Mouse (Mus musculus) neural tube, embryonic 15.5 days (tissue): ENCODE measurements around the gene H2-D1. TPM values are rescaled to one million over a fixed set of nuclear protein-coding genes. Genes with fewer than 3 reads are reported as not detected.
"Not testable (repeated sequence)": the region's sequence is repeated elsewhere in the genome, so short reads cannot be mapped to it uniquely, and the experiment has no call there.

Source experiments
- ATAC-seq: fragments of 200-750 bp; cut with Nextera tagmentation; 2 replicates; pipeline ENCODE4 v1.8.0; 2017; ENCODE audit warnings: mild to moderate bottlenecking, moderate TSS enrichment, moderate library complexity; ENCODE audit not compliant: low FRiP score
- H3K27ac ChIP-seq: fragments of 300-500 bp; sonication (generic); replicated peaks from 2 replicates; pipeline ENCODE4 v1.5.1; 2015; ENCODE audit warnings: mild to moderate bottlenecking, inconsistent platforms
- H3K27me3 ChIP-seq: fragments of 300-500 bp; sonication (generic); replicated peaks from 2 replicates; pipeline ENCODE4 v1.6.1; 2015; ENCODE audit warnings: inconsistent platforms
- H3K36me3 ChIP-seq: fragments of 300-500 bp; sonication (generic); 2 replicates; pipeline ENCODE4 v1.6.1; 2015; ENCODE audit warnings: inconsistent platforms
- H3K4me1 ChIP-seq: fragments of 300-500 bp; sonication (generic); 2 replicates; pipeline ENCODE4 v1.6.1; 2015; ENCODE audit warnings: inconsistent platforms
- H3K4me2 ChIP-seq: fragments of 300-500 bp; sonication (generic); 2 replicates; pipeline ENCODE4 v1.6.1; 2015; ENCODE audit warnings: inconsistent platforms, mild to moderate bottlenecking, moderate library complexity
- H3K4me3 ChIP-seq: fragments of 300-500 bp; sonication (generic); replicated peaks from 2 replicates; pipeline ENCODE4 v1.5.1; 2015; ENCODE audit warnings: mild to moderate bottlenecking, inconsistent platforms
- H3K9ac ChIP-seq: fragments of 300-500 bp; sonication (generic); replicated peaks from 2 replicates; pipeline ENCODE4 v1.6.1; 2015; ENCODE audit warnings: mild to moderate bottlenecking, inconsistent platforms
- H3K9me3 ChIP-seq: fragments of 300-500 bp; sonication (generic); replicated peaks from 2 replicates; pipeline ENCODE4 v1.6.1; 2016; ENCODE audit warnings: inconsistent platforms
- WGBS: fragments of 180-500 bp; shearing (Covaris S2); methylation state at CpG from one replicate; pipeline ENCODE4 v1.1.7; 2015; ENCODE audit warnings: mixed read lengths; 5-methylcytosine and 5-hydroxymethylcytosine counted together
- microRNA-seq: library from miRNA; unstranded; fragments of <30 nt; microRNA quantifications from one replicate; pipeline ENCODE4, GENCODE M21; 2017
- polyA plus RNA-seq: library from polyadenylated mRNA; unstranded; fragments of >200 nt; fragmentation: Nextera tagmentation; extraction: Ambion mirVana; gene quantifications from 2 replicates; pipeline ENCODE4 v1.2.1, GENCODE M21; 2015

Gene H2-D1
- polyA plus RNA-seq, 1 experiment from 2014 or later, result 143 TPM

DNA sequence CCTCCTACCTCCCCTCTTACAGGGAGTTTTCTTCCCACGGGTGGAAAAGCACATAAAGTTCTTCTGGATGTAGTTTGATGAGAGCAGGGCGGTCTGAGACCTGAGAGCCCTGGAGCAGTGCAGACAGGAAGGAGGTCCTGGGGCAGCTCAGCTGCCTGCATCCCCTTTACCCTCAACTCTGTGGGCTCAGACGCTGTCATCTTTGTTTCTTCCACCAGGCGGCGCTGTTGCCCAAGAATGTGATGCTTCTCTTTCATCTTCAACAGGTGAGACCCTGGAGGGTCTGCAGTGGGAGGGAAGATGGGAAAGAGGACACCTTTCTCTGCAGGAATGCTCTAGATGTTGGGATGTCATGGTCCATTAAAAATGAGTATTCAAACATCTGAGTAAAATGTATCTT lies 33.3 kb downstream of the H2-D1 start:
- not testable (repeated sequence) for H3K27me3 ChIP-seq, H3K4me3 ChIP-seq, H3K9ac ChIP-seq, ATAC-seq, H3K9me3 ChIP-seq, H3K4me2 ChIP-seq, H3K36me3 ChIP-seq, H3K4me1 ChIP-seq, H3K27ac ChIP-seq
- 6% methylated on average over 5 of the region's 5 CpGs for WGBS

DNA sequence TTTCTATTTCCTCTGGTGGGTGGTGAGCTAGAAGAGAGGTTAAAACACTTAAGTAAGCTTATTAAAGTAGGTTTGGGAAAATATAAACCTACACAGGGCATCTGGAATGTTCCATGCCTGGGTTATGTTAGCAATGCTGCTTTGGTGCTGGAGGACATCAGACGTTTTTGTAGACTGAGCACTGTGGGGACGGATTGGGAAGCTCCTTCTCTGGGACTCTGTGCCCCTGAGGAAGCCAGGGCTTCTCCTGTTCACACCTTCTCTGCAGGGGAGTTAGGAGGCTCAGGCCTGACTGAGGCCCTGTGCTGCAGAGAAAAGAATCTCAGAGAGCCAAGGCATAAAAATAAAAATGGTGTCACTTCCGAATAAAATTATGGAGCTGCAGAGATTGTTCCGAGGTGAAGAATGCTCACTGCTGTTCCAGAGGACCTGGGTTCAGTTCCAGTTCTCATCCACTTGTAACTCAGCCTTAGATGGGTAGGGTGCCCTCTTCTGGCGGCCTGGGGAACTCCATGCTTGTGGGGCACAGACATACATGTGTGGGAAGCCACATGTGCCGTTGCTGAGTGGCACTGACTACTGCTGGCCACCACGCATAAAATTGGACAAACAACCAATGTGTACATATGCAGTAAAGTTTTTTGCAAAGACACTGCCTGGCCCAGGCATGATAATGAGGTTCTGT lies 37.9 kb downstream of the H2-D1 start:
- H3K9ac ChIP-seq, H3K4me2 ChIP-seq, H3K36me3 ChIP-seq, H3K9me3 ChIP-seq, H3K4me3 ChIP-seq, H3K27me3 ChIP-seq, H3K4me1 ChIP-seq, ATAC-seq, H3K27ac ChIP-seq: not testable (repeated sequence)
- 88% methylated on average over 7 of the region's 7 CpGs for WGBS

- Histone ChIP-seq H3K4me3 (no peak overlapping the region), H3K4me1 (no peaks in the 10 kb centered on the region), H3K9me3 (no peaks in the 10 kb centered on the region), H3K36me3 (no peaks in the 10 kb centered on the region), H3K27ac (no peak overlapping the region), H3K9ac (no peak overlapping the region), H3K4me2 (peak overlapping the region; percentile 22), H3K27me3 (no peaks in the 10 kb centered on the region)
- WGBS, result 25% methylated on average over 13 of the region's 13 CpGs
- ATAC-seq, result no peak
Measured at GRCm38 (mm10) chr17:35301645-35302258, 39.2 kb downstream of the H2-D1 start.

- 79% methylated on average over 2 of the region's 2 CpGs for WGBS
Measured at GRCm38 (mm10) chr17:35303271-35303670, 40.7 kb downstream of the H2-D1 start.

DNA sequence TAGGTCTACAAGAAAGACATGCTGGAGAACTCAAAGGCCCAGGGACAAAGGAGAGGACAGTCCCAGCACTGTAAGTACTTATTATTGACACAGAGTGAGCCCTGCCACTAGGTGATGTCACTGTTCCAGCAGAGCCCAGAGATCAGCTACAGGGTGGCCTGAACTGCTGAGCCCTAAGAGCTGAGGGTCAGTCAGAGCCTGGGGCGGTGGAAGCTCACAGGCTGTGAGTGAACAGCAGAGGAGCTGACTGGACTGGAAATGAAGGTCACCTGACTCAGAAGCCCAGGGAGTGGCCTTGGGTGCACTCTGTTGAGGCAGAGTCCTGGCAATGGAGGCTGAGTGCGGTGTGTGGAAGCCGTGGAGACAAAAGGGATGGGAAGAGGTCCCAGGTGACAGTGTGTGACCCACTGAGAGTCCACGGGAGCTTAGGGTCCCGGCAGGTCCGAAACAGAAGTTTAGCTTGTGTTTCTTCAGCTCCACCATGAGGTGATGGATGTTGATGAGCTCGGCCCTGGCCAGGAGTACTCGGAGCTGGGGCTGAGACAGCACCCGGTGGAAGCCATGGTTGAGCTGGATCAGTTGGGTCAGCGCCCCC lies 41.3 kb downstream of the H2-D1 start:
- 88% methylated on average over 10 of the region's 10 CpGs for WGBS

More at GRCm38 (mm10) chr17:35303271-35303670, 40.7 kb downstream of the H2-D1 start:
- Histone ChIP-seq H3K9ac (no peak overlapping the region), H3K4me2 (no peak overlapping the region), H3K4me3 (no peak overlapping the region), H3K27ac (no peak overlapping the region), H3K27me3 (peaks cover 3% of the 10 kb centered on the region; the same call in 1 of the 2 replicates), H3K4me1 (no peaks in the 10 kb centered on the region), H3K9me3 (no peaks in the 10 kb centered on the region), H3K36me3 (no peaks in the 10 kb centered on the region)
- ATAC-seq, result no peak

GRCm38 (mm10) chr17:35304478-35304877 lies 41.9 kb downstream of the H2-D1 start:
- Histone ChIP-seq H3K27me3 (peaks cover 3% of the 10 kb centered on the region; the same call in 1 of the 2 replicates), H3K9ac (no peak overlapping the region), H3K9me3 (no peaks in the 10 kb centered on the region), H3K4me1 (no peaks in the 10 kb centered on the region), H3K27ac (no peak overlapping the region), H3K4me3 (no peak overlapping the region), H3K36me3 (no peaks in the 10 kb centered on the region), H3K4me2 (no peak overlapping the region)
- 85% methylated on average over 6 of the region's 6 CpGs for WGBS
- no peak for ATAC-seq

More for the DNA sequence above, 41.3 kb downstream of the H2-D1 start:
- Histone ChIP-seq H3K4me2 (no peak overlapping the region), H3K27ac (no peak overlapping the region), H3K4me3 (no peak overlapping the region), H3K4me1 (no peaks in the 10 kb centered on the region), H3K36me3 (no peaks in the 10 kb centered on the region), H3K9me3 (no peaks in the 10 kb centered on the region), H3K9ac (no peak overlapping the region), H3K27me3 (peaks cover 3% of the 10 kb centered on the region; the same call in 1 of the 2 replicates)
- ATAC-seq, result no peak

- H3K9ac ChIP-seq, H3K27ac ChIP-seq, H3K27me3 ChIP-seq, H3K4me1 ChIP-seq, H3K4me2 ChIP-seq, H3K9me3 ChIP-seq, H3K36me3 ChIP-seq, H3K4me3 ChIP-seq, ATAC-seq: not testable (repeated sequence)
- 85% methylated on average over 8 of the region's 8 CpGs for WGBS
Measured at GRCm38 (mm10) chr17:35304921-35305320, 42.4 kb downstream of the H2-D1 start.

Small RNA genes within 50 kb of the gene (microRNA-seq; reads per million reads assigned to microRNA genes)
- gene Mir6975 (0.69 reads per million), gene Mir8094 (0.52 reads per million)

Other genes with a start within 250 kb of the H2-D1 start
- 0.19 and 0.34 TPM in 2 replicates for gene Vwa7, start 246.2 kb upstream of the H2-D1 start, polyA plus RNA-seq
- 1.8 and 6.2 TPM in 2 replicates for gene Sapcd1, start 234.7 kb upstream of the H2-D1 start, polyA plus RNA-seq
- gene Msh5, start 216.0 kb upstream of the H2-D1 start, polyA plus RNA-seq, result 2.0 and 3.3 TPM in 2 replicates
- gene Clic1, start 212.8 kb upstream of the H2-D1 start, polyA plus RNA-seq, result 76.6 and 156 TPM in 2 replicates
- gene Ddah2, start 203.7 kb upstream of the H2-D1 start, polyA plus RNA-seq, result 244 and 261 TPM in 2 replicates
- 0.19 TPM in 1 of 2 replicates, not detected in the other for gene Ly6g6c, start 197.3 kb upstream of the H2-D1 start, polyA plus RNA-seq
- gene Mpig6b, start 196.5 kb upstream of the H2-D1 start, polyA plus RNA-seq, result 0.17 and 0.24 TPM in 2 replicates
- gene Ly6g6e, start 185.8 kb upstream of the H2-D1 start, polyA plus RNA-seq, result 0.65 and 1.3 TPM in 2 replicates
- 0.74 and 2.8 TPM in 2 replicates for gene Ly6g6d, start 184.7 kb upstream of the H2-D1 start, polyA plus RNA-seq
- 0.32 TPM in 1 of 2 replicates, not detected in the other for gene Ly6g6f, start 177.1 kb upstream of the H2-D1 start, polyA plus RNA-seq
- gene Abhd16a, start 173.5 kb upstream of the H2-D1 start, polyA plus RNA-seq, result 110 TPM in 2 replicates
- gene Ly6g5c, start 154.5 kb upstream of the H2-D1 start, polyA plus RNA-seq, result not detected in 2 replicates
- gene Ly6g5b, start 147.3 kb upstream of the H2-D1 start, polyA plus RNA-seq, result 1.0 and 1.5 TPM in 2 replicates
- 22.4 and 22.8 TPM in 2 replicates for gene Gpank1, start 141.3 kb upstream of the H2-D1 start, polyA plus RNA-seq
- 312 and 350 TPM in 2 replicates for gene Csnk2b, start 140.7 kb upstream of the H2-D1 start, polyA plus RNA-seq
- 9.5 and 10.6 TPM in 2 replicates for gene D17H6S53E, start 136.4 kb upstream of the H2-D1 start, polyA plus RNA-seq
- 0.20 and 0.84 TPM in 2 replicates for gene Apom, start 130.7 kb upstream of the H2-D1 start, polyA plus RNA-seq
- gene Bag6, start 127.6 kb upstream of the H2-D1 start, polyA plus RNA-seq, result 54.7 and 62.7 TPM in 2 replicates
- gene Prrc2a, start 97.8 kb upstream of the H2-D1 start, polyA plus RNA-seq, result 155 TPM in 2 replicates
- 12.1 and 12.3 TPM in 2 replicates for gene Aif1, start 86.7 kb upstream of the H2-D1 start, polyA plus RNA-seq
- gene Lst1, start 74.3 kb upstream of the H2-D1 start, polyA plus RNA-seq, result 8.3 and 12.1 TPM in 2 replicates
- 0.63 and 7.3 TPM in 2 replicates for gene Ltb, start 68.3 kb upstream of the H2-D1 start, polyA plus RNA-seq
- gene Tnf, start 60.7 kb upstream of the H2-D1 start, polyA plus RNA-seq, result 0.09 and 0.28 TPM in 2 replicates
- 0.75 and 0.77 TPM in 2 replicates for gene Lta, start 57.4 kb upstream of the H2-D1 start, polyA plus RNA-seq
- 0.40 TPM in 1 of 2 replicates, not detected in the other for gene Gm16181, start 41.9 kb upstream of the H2-D1 start, polyA plus RNA-seq
- gene Atp6v1g2, start 29.1 kb upstream of the H2-D1 start, polyA plus RNA-seq, result 116 and 126 TPM in 2 replicates
- 11.2 and 12.1 TPM in 2 replicates for gene Nfkbil1, start 26.9 kb upstream of the H2-D1 start, polyA plus RNA-seq
- gene Ddx39b, start 21.0 kb upstream of the H2-D1 start, polyA plus RNA-seq, result 334 and 376 TPM in 2 replicates
- 0.09 and 0.14 TPM in 2 replicates for gene H2-Q1, start 57.7 kb downstream of the H2-D1 start, polyA plus RNA-seq
- gene H2-Q2, start 79.5 kb downstream of the H2-D1 start, polyA plus RNA-seq, result 3.1 and 3.9 TPM in 2 replicates
- gene H2-Q4, start 116.9 kb downstream of the H2-D1 start, polyA plus RNA-seq, result 1.7 and 3.7 TPM in 2 replicates
- gene H2-Q6, start 162.1 kb downstream of the H2-D1 start, polyA plus RNA-seq, result 0.95 and 3.7 TPM in 2 replicates
- gene H2-Q7, start 176.4 kb downstream of the H2-D1 start, polyA plus RNA-seq, result 5.6 and 12.6 TPM in 2 replicates
- gene H2-Q10, start 207.4 kb downstream of the H2-D1 start, polyA plus RNA-seq, result 0.36 and 0.79 TPM in 2 replicates
- not detected in 2 replicates for gene Pou5f1, start 243.3 kb downstream of the H2-D1 start, polyA plus RNA-seq